Mouse (Mus musculus) liver, embryonic 16.5 days (tissue): Measurements from ENCODE around the gene Tacc2. TPM values are rescaled to one million over a fixed set of nuclear protein-coding genes. Genes with fewer than 3 reads are reported as not detected.

Experiments
- ATAC-seq: fragments of 200-750 bp; cut with Nextera tagmentation; 2 replicates; pipeline ENCODE4 v1.8.0; 2017; ENCODE audit warnings: low read depth, mild to moderate bottlenecking, moderate number of reproducible peaks, moderate library complexity
- H3K27ac ChIP-seq: fragments of 300-500 bp; sonication (generic); 2 replicates; pipeline ENCODE4 v1.5.1; 2014; ENCODE audit warnings: mild to moderate bottlenecking, low read length
- H3K27me3 ChIP-seq: fragments of 300-500 bp; sonication (generic); 2 replicates; pipeline ENCODE4 v1.6.1; 2014; ENCODE audit warnings: low read depth, low read length, mixed read lengths; ENCODE audit not compliant: control insufficient read depth, insufficient read depth
- H3K36me3 ChIP-seq: fragments of 300-500 bp; sonication (generic); 2 replicates; pipeline ENCODE4 v1.6.1; 2014; ENCODE audit warnings: mild to moderate bottlenecking; ENCODE audit not compliant: control insufficient read depth, insufficient read depth
- H3K4me1 ChIP-seq: fragments of 300-500 bp; sonication (generic); 2 replicates; pipeline ENCODE4 v1.6.1; 2014; ENCODE audit warnings: low read depth, low read length, mixed read lengths; ENCODE audit not compliant: control insufficient read depth
- H3K4me2 ChIP-seq: fragments of 300-500 bp; sonication (generic); 2 replicates; pipeline ENCODE4 v1.6.1; 2014; ENCODE audit warnings: low read depth, low read length, mixed read lengths
- H3K4me3 ChIP-seq: fragments of 300-500 bp; sonication (generic); 2 replicates; pipeline ENCODE4 v1.5.1; 2014; ENCODE audit warnings: low read depth, mild to moderate bottlenecking, low read length
- H3K9ac ChIP-seq: fragments of 300-500 bp; sonication (generic); 2 replicates; pipeline ENCODE4 v1.6.1; 2014; ENCODE audit warnings: low read depth, low read length
- H3K9me3 ChIP-seq: fragments of 300-500 bp; sonication (generic); replicated peaks from 2 replicates; pipeline ENCODE4 v1.6.1; 2016; ENCODE audit warnings: low read length; ENCODE audit not compliant: control insufficient read depth
- WGBS: fragments of 180-500 bp; shearing (Covaris S2); extraction: QIAGEN DNeasy Blood & Tissue Kit; methylation state at CpG from one replicate; pipeline ENCODE4 v1.1.7; 2014; ENCODE audit not compliant: insufficient replicate concordance; 5-methylcytosine and 5-hydroxymethylcytosine counted together
- polyA plus RNA-seq: library from polyadenylated mRNA; unstranded; fragments of >200 nt; fragmentation: Nextera tagmentation; extraction: Ambion mirVana; gene quantifications from 2 replicates; pipeline ENCODE4 v1.2.1, GENCODE M21; 2015

Tacc2 gene
- polyA plus RNA-seq, 1 experiment from 2014 or later = 3.3 TPM

GRCm38 (mm10) chr7:130632379-130632732 lies 55.1 kb downstream of the Tacc2 start:
- Histone ChIP-seq H3K9ac (no peak overlapping the region), H3K36me3 (no peaks in the 10 kb centered on the region), H3K27me3 (no peaks in the 10 kb centered on the region), H3K4me1 (peaks cover 8% of the 10 kb centered on the region), H3K4me2 (no peak overlapping the region), H3K27ac (no peak overlapping the region), H3K4me3 (no peak overlapping the region), H3K9me3 (no peaks in the 10 kb centered on the region)
- ATAC-seq = no peak
- WGBS = 66% methylated on average over 5 of the region's 5 CpGs

GRCm38 (mm10) chr7:130634259-130634871 lies 57.1 kb downstream of the Tacc2 start:
- no peak overlapping the region for H3K4me2 ChIP-seq
- no peaks in the 10 kb centered on the region for H3K27me3 ChIP-seq
- peaks cover 8% of the 10 kb centered on the region for H3K4me1 ChIP-seq
- H3K9me3 ChIP-seq = no peaks in the 10 kb centered on the region
- no peak overlapping the region for H3K4me3 ChIP-seq
- H3K36me3 ChIP-seq = no peaks in the 10 kb centered on the region
- no peak for ATAC-seq
- WGBS = 86% methylated on average over 4 of the region's 4 CpGs
- H3K9ac ChIP-seq = no peak overlapping the region
- H3K27ac ChIP-seq = no peak overlapping the region

- Histone ChIP-seq H3K27ac (no peak overlapping the region), H3K4me2 (no peak overlapping the region), H3K27me3 (no peaks in the 10 kb centered on the region), H3K4me1 (peaks cover 8% of the 10 kb centered on the region), H3K36me3 (no peaks in the 10 kb centered on the region), H3K4me3 (no peak overlapping the region), H3K9me3 (no peaks in the 10 kb centered on the region), H3K9ac (no peak overlapping the region)
- ATAC-seq = no peak
- 44% methylated on average over 7 of the region's 7 CpGs for WGBS
Measured at GRCm38 (mm10) chr7:130635212-130635611, 58.0 kb downstream of the Tacc2 start.

- no peaks in the 10 kb centered on the region for H3K36me3 ChIP-seq
- peak; percentile 39; the same call in 1 of the 2 replicates for ATAC-seq
- H3K4me2 ChIP-seq = no peak overlapping the region
- 41% methylated on average over 3 of the region's 3 CpGs for WGBS
- no peaks in the 10 kb centered on the region for H3K27me3 ChIP-seq
- H3K9ac ChIP-seq = no peak overlapping the region
- H3K4me1 ChIP-seq = peaks cover 8% of the 10 kb centered on the region
- H3K9me3 ChIP-seq = no peaks in the 10 kb centered on the region
- H3K4me3 ChIP-seq = no peak overlapping the region
- no peak overlapping the region for H3K27ac ChIP-seq
Measured at GRCm38 (mm10) chr7:130636274-130636673, 59.0 kb downstream of the Tacc2 start.

- Histone ChIP-seq H3K4me3 (no peak overlapping the region), H3K9ac (no peak overlapping the region), H3K27me3 (no peaks in the 10 kb centered on the region), H3K4me2 (no peak overlapping the region), H3K9me3 (no peaks in the 10 kb centered on the region), H3K36me3 (no peaks in the 10 kb centered on the region), H3K27ac (no peak overlapping the region), H3K4me1 (peaks cover 2% of the 10 kb centered on the region)
- WGBS = 62% methylated on average over 4 of the region's 4 CpGs
- ATAC-seq = no peak
Measured at GRCm38 (mm10) chr7:130636902-130637301, 59.7 kb downstream of the Tacc2 start.

GRCm38 (mm10) chr7:130637811-130638210 lies 60.6 kb downstream of the Tacc2 start:
- H3K4me1 ChIP-seq = no peaks in the 10 kb centered on the region; the same call in none of the 2 replicates
- no peaks in the 10 kb centered on the region for H3K27me3 ChIP-seq
- no peak for ATAC-seq
- no peak overlapping the region for H3K27ac ChIP-seq
- no peak overlapping the region for H3K4me3 ChIP-seq
- H3K4me2 ChIP-seq = no peak overlapping the region
- 42% methylated on average over 6 of the region's 6 CpGs for WGBS
- H3K36me3 ChIP-seq = no peaks in the 10 kb centered on the region
- no peak overlapping the region for H3K9ac ChIP-seq
- no peaks in the 10 kb centered on the region for H3K9me3 ChIP-seq

- Histone ChIP-seq H3K27ac (no peak overlapping the region), H3K4me3 (no peak overlapping the region), H3K4me1 (peaks cover 3% of the 10 kb centered on the region), H3K9me3 (no peaks in the 10 kb centered on the region), H3K9ac (no peak overlapping the region), H3K27me3 (no peaks in the 10 kb centered on the region), H3K4me2 (no peak overlapping the region), H3K36me3 (no peaks in the 10 kb centered on the region)
- 74% methylated on average over 9 of the region's 9 CpGs for WGBS
- ATAC-seq = no peak
Measured at GRCm38 (mm10) chr7:130640681-130641080, 63.4 kb downstream of the Tacc2 start.

GRCm38 (mm10) chr7:130645332-130645993 lies 68.2 kb downstream of the Tacc2 start:
- H3K4me3 ChIP-seq = peak overlapping the region; percentile 61
- peak overlapping the region; percentile 64 for H3K27ac ChIP-seq
- 5% methylated on average over 15 of the region's 15 CpGs for whole genome bisulfite sequencing
- no peaks in the 10 kb centered on the region for H3K9me3 ChIP-seq
- ATAC-seq = peak; percentile 38
- H3K4me1 ChIP-seq = peaks cover 3% of the 10 kb centered on the region
- peak overlapping the region; percentile 53 for H3K9ac ChIP-seq
- H3K27me3 ChIP-seq = no peaks in the 10 kb centered on the region
- H3K4me2 ChIP-seq = peak overlapping the region; percentile 80
- H3K36me3 ChIP-seq = no peaks in the 10 kb centered on the region

- H3K4me3 ChIP-seq = peak overlapping the region; percentile 61
- peaks cover 3% of the 10 kb centered on the region for H3K4me1 ChIP-seq
- no peaks in the 10 kb centered on the region for H3K36me3 ChIP-seq
- H3K27me3 ChIP-seq = no peaks in the 10 kb centered on the region
- peak overlapping the region; percentile 80 for H3K4me2 ChIP-seq
- H3K27ac ChIP-seq = peak overlapping the region; percentile 64
- WGBS = under 1% methylated on average over 44 of the region's 55 CpGs
- peak overlapping the region; percentile 53 for H3K9ac ChIP-seq
- H3K9me3 ChIP-seq = no peaks in the 10 kb centered on the region
- ATAC-seq = peak; percentile 87
Measured at GRCm38 (mm10) chr7:130645994-130646761, 68.9 kb downstream of the Tacc2 start.
